Mouse (Mus musculus) ES-CJ7 (cell line): ENCODE measurements around the gene Gfpt1.

Experiments used
- DNase-seq: peaks from one replicate; pipeline ENCODE4 v3.0.0; 2011; ENCODE audit warnings: low read depth, low spot score

Gene Gfpt1

DNA sequence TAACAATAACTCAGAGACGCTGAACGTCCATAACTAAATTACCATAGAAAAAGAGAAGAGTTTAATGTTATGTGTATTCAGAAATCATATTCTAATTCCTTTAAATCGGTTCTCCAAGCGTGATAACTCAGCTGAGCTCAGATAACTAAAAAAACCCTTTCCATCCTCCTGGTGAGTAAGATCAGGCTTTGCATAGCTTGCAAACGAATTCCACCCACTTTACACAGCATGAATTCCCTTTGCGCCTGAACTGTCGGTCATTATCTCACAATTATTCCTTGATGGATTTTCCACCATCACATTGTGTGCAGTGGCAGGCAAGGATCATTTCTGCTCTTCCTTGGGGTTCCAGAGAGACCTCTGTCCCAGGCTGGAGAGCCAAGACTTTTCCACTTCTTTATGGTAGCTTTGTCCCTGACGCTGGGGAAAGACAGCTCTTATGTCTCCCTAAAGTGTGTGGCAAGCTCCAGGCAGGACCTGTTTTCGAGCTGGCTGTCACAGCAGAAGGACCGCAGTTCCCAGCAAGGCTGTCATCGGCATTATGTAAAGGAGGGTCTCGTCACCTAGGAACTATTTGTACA is 91.4 kb downstream of the Gfpt1 start:
- no peak for DNase-seq

DNA sequence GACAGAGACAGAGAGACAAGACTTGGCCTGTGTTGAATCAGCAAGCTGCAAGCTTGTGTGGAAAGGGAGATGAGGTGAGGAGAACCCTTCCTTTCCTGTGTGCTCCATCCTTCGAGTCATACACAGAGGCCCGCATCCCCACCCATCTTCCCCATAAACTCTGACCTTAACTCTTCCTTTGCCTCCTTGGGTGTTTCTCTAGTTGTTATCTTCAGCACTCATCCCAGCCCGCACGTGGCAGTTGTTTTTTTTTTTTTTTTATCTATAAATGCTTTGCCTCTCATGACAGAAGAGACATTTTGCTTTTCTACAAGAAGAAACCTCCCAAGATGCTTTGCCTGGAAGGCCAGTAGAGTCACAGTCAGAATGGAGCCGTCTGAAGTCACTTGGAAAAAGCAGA is 95.8 kb downstream of the Gfpt1 start:
- DNase-seq = no peak

DNA sequence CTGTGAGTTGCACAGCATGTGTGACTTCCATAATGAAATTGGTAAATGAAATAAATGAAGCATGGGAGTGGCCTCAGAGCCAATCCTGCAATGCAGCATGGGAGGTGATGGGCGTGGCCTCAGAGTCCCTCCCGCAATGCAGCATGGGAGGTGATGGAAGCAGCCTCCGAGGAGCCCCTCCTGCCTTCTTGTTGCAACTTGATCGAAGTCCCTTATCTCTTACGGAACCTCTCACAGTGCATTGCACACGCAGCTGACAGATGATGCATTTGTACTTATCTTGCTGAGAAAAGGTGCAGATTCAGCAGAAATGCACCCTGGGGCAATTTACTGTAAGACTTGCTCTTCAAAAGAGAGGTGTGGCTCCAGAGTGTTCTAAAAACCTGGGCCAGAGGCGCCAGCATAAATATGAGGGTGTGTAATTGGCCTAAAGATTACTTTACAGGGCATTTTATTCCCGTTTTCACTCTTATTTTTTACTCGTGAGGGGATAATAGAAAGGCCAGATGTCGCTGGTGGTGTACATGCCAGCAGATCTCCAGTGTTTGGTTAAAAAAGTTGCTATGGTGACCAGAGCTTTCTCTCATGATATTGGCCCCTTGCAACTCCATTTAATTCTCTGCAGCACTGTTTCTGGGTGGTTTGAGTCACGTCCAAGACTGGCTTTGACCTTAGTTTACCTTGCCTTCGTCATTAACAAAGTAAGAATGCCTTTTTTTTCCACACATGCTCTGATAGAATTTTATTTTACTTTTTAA is 97.3 kb downstream of the Gfpt1 start:
- no peak for DNase-seq
